Mouse (Mus musculus) cortical plate, adult 2 months (tissue): ENCODE results near the gene Csrp1.

Experiments
- CTCF ChIP-seq: fragments of 200-500 bp; IDR thresholded peaks from 2 replicates; pipeline ENCODE4 v1.5.1; 2011; ENCODE audit warnings: mild to moderate bottlenecking, control low read depth, low read length; ENCODE audit not compliant: insufficient read depth; ENCODE audit errors: extremely low read depth
- POLR2A ChIP-seq: fragments of 200-500 bp; IDR thresholded peaks from 2 replicates; pipeline ENCODE4 v1.6.1; 2011; ENCODE audit warnings: mild to moderate bottlenecking, low read length, control low read depth; ENCODE audit not compliant: insufficient read depth; ENCODE audit errors: extremely low read depth

- TF ChIP-seq CTCF = no peak
- no peak for TF ChIP-seq POLR2A
Measured at GRCm38 (mm10) chr1:135671956-135672355, 47.9 kb upstream of the Csrp1 start.
